Mouse (Mus musculus) right cerebral cortex, postnatal 14 days (tissue): ENCODE measurements around the gene Slc12a9.

ENCODE experiments used
- DNase-seq: peaks from one replicate; pipeline ENCODE4 v3.0.0; 2022

The Slc12a9 gene

DNA sequence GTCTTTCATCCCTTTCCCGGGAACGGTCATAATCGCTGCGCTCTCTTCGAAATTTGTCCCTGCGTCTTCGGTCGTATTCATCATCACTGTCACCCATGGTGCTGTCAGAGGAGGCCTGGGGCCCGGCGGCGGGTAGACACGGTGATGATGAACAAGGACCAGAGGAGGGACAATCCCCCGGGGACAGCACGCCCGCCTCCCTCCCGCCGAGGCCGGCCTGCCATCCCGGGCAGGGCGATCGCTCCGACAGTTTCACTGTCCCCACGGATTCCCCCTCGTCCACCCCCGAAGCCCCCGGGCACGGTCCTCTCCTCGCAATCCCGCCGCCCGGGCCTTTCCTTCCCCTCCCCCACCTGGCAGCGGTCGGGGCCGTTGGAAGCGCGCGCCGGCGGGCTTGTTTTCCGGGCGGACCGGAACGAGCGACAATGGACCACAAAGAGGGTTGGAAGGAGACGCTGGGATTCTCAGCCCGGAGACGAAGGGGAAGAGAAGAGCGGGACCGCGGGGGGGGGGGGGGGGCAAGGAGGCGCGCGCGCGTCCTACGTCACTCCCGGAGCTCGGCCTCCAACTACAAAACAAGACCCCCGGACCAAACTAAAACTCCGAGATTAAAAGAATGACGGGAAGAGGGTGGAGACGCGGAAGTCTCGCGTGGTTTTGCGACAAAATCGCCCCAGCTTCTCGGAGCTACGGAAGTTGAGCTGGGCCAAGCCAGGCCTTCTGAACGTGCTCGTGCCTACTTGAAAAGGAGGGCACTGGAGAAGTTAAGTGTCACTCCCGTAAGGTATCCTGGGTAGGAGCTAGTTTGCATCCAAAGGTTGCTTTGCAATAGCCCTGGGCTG, 26.1 kb downstream of the Slc12a9 start, which contains the start of gene Srrt:
Srrt (minus strand) TSS at position 604 of the 842 bp plus-strand sequence.
- peak; percentile 90 for DNase-seq

DNA sequence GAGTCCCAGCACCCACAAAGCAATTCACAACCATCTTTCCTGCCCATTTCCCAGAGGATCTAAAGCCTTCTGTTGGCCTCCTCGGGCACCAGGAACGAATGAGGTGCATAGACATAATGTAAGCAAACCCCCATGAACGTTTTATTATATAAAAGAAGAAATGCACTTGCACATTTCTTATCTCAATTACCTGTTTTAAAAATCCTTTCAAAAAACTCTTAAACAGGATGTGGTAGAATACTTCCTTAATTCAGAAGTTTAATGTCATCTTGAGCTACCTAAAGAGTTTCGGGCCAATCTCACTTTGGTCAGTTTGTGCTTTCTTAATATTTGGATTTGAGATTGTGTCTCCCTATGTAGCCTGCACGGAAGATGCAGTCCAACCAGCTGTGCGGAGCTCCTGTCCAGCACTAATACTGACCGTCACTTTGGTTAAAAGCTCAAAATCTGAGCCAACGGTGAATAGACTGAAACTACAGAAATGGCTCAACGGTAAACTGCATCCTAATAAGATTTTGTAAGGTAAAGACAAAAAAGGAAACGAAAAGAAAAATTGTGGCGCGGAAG, 26.9 kb downstream of the Slc12a9 start:
- no peak for DNase-seq

DNA sequence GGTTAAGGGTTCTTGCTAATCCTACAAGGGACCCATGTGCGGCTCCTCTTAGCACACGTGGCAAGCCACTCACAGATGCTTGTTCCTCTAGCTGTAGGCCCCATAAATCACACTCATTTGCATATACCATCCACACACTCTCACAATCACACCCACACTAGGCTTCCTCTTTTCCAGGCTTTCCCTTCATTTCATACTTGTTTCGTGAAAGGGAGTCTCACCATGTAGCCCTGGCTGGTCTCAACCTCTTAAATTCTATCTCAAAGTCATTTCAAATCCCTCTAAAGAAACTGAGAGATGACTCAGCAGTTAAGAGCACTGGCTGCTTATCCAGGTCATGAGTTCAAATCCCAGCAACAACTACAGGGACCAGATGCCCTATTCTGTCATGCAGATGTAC, 27.6 kb downstream of the Slc12a9 start:
- no peak for DNase-seq

DNA sequence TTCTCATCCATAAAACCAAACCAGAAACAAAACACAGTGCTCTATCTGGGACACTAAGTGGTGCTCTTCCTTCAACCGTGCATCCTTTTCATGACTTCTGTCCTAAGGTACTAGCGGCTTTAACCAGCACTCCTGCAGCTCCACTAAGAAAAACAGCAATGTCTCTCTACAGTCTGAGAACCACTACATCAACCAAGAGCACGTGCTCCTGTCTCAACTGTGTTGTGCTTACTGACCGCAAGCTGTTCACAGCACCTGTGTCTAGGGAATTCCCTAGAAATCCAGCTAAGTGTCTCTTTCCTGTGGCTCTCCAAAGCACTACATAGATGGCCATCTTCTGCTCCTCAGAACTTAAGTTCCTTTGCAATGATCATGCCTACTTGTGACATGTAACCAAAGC, 28.6 kb downstream of the Slc12a9 start:
- no peak for DNase-seq

DNA sequence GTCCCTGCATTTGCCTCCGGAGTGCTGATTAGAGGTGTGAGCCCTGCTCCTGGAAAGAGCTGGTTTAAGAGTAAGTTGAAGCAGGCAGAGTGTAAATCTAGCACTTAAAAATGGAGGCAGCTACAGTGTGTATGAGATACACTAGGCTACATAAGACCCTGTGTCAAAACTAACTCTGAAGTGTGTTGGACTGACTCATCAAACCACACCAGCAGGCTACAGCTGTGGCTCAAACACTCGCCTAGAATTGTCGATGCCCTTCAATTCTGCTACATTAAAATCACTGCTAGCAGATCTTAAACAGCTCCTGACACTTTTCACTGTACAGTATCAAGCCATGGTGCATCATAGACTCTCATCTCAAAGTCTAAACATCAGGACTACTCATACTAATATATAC, 29.2 kb downstream of the Slc12a9 start:
- no peak for DNase-seq

DNA sequence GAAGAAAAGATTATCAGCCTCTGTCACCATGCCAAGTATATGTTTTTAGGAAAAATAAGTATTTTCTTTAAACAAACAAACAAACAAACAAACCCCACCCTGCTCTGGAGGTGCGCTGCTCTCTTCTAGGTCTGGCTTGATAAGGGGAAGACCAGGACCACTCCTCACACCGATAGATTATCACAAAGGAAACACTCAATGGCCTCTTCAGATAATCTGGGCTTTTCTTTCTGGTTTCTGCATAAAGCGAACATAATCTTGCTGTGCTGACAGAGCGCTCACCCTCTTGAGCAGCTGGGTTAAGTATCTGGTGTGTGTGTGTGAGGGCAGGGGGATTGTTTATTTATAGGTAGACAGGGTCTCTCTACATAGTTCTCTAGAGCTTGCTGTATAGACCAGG, 29.8 kb downstream of the Slc12a9 start:
- DNase-seq: no peak

DNA sequence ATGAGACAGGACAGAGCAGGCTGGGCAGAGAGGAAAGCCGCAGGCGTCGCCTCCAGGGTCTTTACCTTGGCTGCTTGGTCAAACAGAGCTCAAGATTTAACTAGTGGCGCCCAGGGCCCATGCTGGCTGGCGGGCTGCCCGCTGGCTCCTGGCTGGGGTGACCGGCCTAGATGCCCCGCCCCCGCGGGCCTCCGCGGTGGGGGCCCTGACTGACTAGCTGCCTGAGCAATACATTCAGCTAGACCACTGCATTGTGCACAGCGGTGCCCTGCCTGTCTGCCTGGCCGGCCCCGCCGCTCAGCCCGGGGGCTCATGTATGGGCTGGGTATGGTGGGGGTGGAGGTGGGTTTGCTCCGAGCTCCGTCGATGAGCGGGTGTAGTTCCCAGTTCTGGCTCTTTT, 32.1 kb downstream of the Slc12a9 start:
- no peak for DNase-seq

DNA sequence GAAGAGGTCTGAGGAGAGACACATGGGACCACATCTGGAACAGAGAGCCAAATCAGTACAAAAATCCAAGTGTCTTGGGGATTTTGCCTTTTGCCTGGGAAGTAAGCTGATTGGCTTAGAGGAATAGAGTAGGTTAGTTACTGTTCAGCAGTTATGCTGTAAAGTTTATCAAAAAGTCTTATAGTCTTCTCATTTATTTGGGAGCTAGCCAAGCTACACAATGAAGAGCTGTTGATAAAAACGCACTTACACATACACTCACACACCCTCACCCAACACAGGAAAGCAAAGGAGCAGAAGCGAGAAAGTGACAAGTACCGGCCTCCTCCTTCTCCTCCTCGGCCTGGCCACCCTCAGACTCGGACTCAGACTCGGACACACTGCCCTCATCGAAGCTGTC, 34.2 kb downstream of the Slc12a9 start:
- DNase-seq: no peak

DNA sequence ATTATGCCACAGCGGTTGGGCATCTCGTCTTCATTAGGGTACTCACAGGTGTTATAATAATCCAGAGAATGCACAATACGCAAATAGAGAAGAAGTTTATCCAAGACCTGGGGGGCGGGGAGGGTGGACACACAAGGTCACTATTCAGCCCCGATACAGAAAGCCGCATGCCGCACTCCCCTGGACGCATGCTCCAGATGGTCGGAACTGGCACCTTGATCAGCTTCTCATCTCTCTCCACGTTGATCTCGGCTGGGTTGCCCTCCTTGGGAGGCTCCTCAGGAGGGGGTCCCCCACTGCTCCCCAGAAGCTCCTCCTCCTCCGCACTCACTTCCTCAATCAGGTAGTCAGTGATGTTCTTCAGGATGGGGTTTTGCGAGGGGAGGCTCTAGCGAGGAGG, 36.3 kb downstream of the Slc12a9 start:
- DNase-seq: no peak

DNA sequence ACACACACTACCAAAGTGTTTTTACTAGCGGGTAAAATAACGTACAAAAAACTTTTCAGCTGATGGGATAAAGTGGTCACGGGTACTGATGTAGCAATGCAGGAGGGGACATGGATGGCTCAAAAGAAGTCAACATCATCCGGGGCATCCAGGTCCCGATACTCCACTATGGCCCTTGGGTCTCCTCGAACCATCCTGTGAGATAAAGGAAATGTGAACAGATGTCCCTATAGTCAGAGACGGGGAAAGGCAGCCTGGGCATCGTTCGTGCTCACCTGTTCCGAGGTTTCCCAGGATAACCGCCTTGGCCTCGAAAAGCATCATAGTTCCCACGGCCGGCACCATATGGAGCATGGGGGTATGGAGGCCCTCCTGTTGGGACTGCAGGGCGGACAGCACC, 37.7 kb downstream of the Slc12a9 start:
- no peak for DNase-seq

DNA sequence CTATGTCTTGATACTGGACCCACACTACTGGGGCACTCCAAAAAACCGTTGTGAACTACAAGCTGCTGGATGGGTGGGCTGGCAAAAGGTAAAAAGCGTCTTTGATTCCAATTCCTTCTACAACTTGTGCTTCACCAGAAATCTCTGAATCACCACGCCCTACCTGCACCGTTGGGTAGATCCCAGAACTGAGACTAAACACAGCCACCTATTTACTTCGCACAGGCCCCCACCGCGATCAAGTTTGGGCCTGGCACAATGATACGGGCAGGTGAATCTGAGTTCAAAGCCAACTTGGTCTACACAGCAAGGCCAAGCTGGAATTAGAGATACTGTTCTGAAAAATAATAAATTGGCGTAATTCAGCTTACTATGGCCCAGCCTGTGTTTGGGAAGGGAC, 38.1 kb downstream of the Slc12a9 start:
- no peak for DNase-seq

DNA sequence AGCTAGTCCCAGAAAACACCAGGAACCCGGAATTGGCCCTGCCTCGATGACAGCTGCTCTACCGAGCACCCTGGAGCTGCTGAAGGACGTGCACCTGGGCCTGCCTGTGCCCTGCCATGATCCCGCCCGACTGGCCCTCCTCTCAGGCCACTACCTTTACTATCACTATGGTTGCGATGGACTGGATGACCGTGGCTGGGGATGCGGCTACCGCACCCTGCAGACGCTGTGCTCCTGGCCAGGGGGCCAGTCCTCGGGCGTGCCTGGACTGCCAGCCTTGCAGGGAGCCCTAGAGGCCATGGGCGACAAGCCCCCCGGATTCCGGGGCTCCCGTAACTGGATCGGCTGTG, 38.7 kb downstream of the Slc12a9 start:
- DNase-seq: no peak

DNA sequence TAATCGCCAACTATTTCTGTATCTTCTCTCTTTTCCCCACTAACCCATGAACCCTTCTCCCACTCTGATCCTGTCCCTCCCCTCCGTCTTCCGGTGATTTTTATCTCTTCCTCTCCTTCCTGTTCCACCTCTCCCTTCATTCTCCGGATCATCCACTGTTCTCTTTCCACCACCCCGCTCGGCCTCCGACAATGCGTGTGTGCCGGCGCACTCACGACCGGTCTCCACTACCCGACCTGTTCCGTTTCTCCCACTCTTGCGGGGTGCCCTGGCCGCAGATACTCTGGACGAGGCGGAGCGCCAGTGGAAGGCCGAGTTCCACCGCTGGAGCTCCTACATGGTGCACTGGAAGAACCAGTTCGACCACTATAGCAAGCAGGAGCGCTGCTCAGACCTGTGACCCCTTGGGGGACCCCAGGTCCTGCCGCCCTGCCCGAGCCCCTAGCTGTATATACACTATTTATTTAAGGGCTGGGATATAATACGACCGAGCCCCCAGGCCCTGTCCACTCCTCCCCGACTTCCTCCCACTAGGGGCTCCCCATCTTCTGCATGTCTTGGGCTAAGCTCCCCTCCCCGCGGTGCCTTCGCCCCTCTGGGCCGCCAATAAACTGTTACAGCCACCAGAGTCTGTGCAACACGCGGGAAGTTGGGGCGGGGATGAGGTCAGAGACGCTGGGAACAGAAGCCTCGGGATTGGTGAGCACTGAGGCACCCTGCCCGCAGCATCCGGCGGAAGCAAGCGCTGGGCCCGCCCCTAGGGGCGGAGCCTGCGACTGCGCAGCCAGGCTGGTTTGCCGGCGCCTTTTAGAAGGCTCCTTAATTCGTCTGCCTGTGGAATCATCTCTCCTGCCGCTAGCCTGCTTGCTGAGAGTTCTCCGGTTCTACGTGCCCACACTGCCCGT, 39.3 kb downstream of the Slc12a9 start, which contains the start of gene Ufsp1:
Ufsp1 (plus strand) TSS at position 791 of the 905 bp plus-strand sequence.
- DNase-seq: peak; percentile 95

DNA sequence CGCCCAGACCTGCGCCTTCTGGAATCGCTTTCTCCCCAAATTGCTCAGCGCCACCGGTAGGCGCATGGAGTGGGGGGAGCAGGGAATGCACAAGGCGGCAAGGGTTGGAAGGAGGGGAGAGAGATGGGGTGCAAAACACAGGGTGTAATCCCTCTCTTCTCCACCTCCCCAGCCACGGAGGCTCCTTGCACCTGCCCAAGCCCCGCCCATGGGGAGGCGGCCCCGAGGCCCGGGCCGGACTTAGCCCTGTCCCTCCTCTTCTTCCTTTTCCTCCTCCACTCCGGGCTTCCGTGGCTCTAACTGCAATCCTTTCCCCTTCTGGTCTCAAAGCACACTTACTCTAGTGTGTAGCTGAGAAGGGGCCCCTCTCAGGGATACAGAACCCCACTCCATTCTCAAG, 40.1 kb downstream of the Slc12a9 start:
- DNase-seq: peak; percentile 55

DNA sequence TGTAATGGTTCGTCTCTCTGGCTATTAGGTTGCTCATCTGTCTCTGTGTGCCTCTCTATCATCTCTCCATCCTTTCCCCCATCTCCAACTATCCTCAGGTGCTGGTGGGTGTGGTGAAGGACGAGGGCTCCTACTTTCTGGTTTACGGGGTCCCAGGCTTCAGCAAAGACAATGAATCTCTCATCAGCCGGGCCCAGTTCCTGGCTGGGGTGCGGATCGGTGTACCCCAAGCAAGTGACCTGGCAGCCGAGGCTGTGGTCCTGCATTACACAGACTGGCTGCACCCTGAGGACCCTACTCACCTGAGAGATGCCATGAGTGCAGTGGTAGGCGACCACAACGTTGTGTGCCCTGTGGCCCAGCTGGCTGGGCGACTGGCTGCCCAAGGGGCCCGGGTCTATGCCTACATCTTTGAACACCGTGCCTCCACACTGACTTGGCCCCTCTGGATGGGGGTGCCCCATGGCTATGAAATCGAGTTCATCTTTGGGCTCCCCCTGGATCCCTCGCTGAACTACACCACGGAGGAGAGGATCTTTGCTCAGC, 41.9 kb downstream of the Slc12a9 start:
- no peak for DNase-seq

DNA sequence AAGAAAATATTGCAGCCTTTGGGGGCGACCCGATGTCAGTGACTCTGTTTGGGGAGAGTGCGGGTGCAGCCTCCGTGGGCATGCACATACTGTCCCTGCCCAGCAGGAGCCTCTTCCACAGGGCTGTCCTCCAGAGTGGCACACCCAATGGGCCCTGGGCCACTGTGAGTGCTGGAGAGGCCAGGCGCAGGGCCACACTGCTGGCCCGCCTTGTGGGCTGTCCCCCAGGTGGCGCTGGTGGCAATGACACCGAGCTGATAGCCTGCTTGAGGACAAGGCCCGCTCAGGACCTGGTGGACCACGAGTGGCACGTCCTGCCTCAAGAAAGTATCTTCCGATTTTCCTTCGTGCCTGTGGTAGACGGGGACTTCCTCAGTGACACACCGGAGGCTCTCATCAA, 42.7 kb downstream of the Slc12a9 start:
- DNase-seq: peak; percentile 65

DNA sequence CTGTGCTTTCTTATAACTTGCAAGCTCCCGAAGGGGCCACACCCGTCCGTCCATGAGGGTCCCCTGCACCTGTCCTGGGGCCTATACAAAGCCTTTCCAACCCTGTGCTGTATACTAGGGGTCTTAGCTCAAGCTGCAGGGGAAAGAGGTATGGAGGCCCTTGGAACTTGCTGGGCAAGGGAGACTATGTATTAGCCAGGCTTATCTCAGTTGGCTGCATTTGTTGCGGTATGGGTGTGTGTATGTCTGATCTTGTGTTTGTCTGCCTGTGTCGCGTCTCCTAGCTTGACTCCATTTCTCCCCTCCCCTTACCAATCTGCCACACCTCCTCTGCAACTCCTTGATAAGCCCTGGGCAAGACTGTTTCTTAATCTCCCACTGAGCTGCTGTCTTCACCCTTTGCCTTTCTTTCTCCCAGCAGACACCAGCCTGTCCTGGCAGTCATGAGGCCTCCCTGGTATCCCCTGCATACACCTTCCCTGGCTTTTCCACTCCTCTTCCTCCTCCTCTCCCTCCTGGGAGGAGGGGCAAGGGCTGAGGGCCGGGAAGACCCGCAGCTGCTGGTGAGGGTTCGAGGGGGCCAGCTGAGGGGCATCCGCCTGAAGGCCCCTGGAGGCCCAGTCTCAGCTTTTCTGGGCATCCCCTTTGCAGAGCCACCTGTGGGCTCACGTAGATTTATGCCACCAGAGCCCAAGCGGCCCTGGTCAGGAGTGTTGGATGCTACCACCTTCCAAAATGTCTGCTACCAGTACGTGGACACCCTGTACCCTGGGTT, 43.6 kb downstream of the Slc12a9 start:
- no peak for DNase-seq

DNA sequence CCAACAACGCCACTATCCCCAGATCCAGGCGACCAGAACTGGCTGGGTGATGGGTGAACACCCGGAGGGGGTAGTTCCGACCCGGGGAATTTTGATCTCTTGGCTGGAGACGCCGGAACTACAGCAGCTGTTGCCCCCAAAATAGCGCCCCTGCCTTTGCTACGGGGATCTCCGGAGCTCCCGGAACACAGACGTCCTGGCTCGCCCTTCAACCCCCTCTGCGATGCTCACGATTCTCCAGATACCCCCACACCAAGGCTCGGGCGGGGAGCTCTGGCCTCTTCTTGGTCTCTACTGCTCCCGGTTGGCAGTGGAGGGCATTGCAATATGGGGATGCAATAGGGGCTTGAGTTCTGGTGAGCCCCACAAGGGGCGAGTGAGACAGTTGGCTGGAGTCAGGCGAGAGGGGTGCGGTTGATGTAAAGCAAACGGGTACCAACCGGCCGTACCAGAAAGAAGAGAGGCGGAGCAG, 44.4 kb downstream of the Slc12a9 start:
- peak; percentile 76 for DNase-seq

DNA sequence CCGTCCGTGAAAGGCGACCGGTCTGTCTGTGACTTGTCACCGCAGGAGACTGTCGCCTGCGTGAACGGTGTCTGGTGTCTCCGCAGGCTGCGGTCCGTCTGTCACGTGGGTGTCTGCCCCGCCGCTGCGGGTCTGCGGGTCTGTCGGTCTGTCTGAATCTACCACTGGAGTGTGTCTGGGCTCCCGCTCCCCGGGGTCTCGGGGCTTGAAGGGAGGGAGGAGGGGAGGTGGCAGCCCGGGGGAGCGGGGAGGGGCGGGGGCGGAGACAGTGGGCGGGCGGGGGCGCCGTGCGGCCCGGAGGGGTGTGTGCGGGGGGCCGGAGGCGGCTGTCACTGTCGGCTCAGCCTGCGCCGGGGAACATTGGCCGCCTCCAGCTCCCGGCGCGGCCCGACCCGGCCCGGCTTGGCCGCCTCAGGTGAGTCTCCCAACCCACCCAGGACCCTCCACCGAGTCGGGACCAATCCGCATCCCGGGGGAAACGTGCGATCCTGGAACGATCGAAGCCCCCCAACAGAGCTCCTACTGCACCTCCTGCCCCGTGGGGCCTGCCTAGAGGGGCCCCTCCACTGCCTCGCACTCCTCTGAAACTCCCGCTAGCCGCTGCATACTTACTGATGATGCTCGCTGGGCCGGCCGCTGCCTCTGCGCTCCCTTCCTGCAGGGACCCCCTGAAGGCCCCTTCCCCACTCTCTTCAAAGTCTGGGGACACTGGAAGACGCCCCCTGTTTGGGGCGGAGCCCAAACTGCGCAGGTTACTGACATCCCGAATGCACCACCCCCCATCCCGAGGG, 45.2 kb downstream of the Slc12a9 start:
- peak; percentile 66 for DNase-seq

DNA sequence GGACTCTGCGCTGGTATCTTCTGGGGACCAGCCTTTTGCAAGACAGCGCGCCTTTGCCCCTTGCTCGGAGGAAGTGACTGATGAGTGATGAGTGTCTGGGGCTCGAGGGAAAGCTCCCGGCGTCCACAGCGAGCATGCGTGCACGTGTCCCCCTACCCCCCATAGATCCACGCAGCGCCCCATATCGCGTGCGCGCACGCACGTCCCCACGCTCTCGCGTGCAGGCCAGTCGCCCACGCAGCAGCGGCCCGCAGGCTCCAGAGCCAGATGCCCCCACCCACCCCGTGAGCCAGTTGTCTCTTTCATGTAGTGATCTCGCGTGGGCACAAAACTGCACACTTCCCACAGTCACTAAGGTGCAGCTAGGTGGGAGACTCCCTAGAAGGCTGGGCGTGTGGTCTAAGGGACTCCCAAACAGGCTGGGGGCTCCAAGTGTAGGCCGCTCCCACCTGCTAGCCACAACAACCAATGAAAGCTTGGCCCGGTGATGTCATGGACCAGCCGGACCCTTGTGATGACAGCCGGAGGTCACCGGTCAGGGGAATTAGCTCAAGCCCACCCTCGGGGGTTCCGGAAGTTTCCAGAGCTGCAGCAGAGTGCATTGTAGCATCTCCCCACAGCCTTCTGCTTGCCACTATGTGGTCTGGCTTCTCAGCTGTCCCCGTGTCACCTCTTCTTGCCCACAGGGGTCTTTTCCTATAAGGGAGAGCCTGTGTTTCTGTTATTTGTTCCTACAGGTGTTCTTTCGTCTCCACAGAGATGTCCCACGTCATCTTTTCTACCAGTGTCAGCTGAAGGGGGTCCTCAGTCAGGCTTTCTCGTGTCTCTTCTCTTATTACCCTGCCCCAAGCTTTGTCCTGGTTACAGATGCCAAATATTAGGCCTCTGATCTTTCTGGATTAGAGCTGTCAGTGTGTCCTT, 46.1 kb downstream of the Slc12a9 start, which contains the start of gene Ache:
Ache (plus strand) TSS at position 488 of the 921 bp plus-strand sequence.
- peak; percentile 79 for DNase-seq
